Mouse (Mus musculus) lung, embryonic 16.5 days (tissue): Measurements from ENCODE around the gene Henmt1. TPM values are rescaled to one million over a fixed set of nuclear protein-coding genes. Genes with fewer than 3 reads are reported as not detected.

Experiments used
- ATAC-seq: fragments of 200-750 bp; cut with Nextera tagmentation; 2 replicates; pipeline ENCODE4 v1.8.0; 2017; ENCODE audit warnings: low read depth, mild to moderate bottlenecking, moderate library complexity
- H3K27ac ChIP-seq: fragments of 300-500 bp; sonication (generic); 2 replicates; pipeline ENCODE4 v1.5.1; 2014; ENCODE audit warnings: mild to moderate bottlenecking, control low read depth, low read length
- H3K27me3 ChIP-seq: fragments of 300-500 bp; sonication (generic); 2 replicates; pipeline ENCODE4 v1.6.1; 2014; ENCODE audit warnings: low read depth, low read length, mixed read lengths; ENCODE audit not compliant: control insufficient read depth, insufficient read depth
- H3K36me3 ChIP-seq: fragments of 300-500 bp; sonication (generic); 2 replicates; pipeline ENCODE4 v1.6.1; 2014; ENCODE audit warnings: low read length; ENCODE audit not compliant: control insufficient read depth, insufficient read depth
- H3K4me1 ChIP-seq: fragments of 300-500 bp; sonication (generic); replicated peaks from 2 replicates; pipeline ENCODE4 v1.6.1; 2014; ENCODE audit warnings: low read length, mixed read lengths; ENCODE audit not compliant: control insufficient read depth, insufficient read depth
- H3K4me2 ChIP-seq: fragments of 300-500 bp; sonication (generic); 2 replicates; pipeline ENCODE4 v1.6.1; 2014; ENCODE audit warnings: low read depth, low read length, control low read depth
- H3K4me3 ChIP-seq: fragments of 300-500 bp; sonication (generic); 2 replicates; pipeline ENCODE4 v1.5.1; 2014; ENCODE audit warnings: mild to moderate bottlenecking, low read length, control low read depth
- H3K9ac ChIP-seq: fragments of 300-500 bp; sonication (generic); 2 replicates; pipeline ENCODE4 v1.6.1; 2014; ENCODE audit warnings: low read length, control low read depth
- H3K9me3 ChIP-seq: fragments of 300-500 bp; sonication (generic); 2 replicates; pipeline ENCODE4 v1.6.1; 2016; ENCODE audit warnings: low read length; ENCODE audit not compliant: control insufficient read depth
- WGBS: fragments of 180-500 bp; shearing (Covaris S2); extraction: QIAGEN DNeasy Blood & Tissue Kit; methylation state at CpG from one replicate; pipeline ENCODE4 v1.1.7; 2014; 5-methylcytosine and 5-hydroxymethylcytosine counted together
- polyA plus RNA-seq: library from polyadenylated mRNA; unstranded; fragments of >200 nt; fragmentation: Nextera tagmentation; extraction: Ambion mirVana; gene quantifications from 2 replicates; pipeline ENCODE4 v1.2.1, GENCODE M21; 2015

Henmt1 gene
- polyA plus RNA-seq: 0.33 and 0.43 TPM in 2 replicates

DNA sequence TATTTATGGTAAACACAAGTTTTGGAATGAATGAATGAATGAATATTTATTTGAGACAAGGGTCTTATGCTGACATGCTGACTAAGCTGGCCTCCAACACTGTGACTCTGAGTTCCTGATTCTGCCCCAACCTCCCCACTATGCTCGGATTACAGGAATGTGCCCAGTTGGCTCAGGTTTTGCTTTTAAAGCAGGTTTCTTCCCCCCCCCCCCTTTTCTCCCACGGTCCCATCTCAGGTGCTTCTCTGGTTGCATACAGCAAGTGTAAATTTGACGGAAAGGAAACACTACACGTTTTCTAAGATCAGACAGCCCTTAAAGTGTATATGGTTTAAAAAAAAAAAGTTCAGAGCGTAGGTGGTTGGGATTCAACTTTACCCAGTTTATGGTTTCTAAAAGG is at the start of gene Henmt1:
Gene Henmt1 (plus strand): TSS at position 301 of the 400 bp plus-strand sequence.
- Histone ChIP-seq H3K27me3 (no peaks in the 10 kb centered on the region), H3K4me3 (peak within 1 kb of the TSS; percentile 37), H3K4me2 (peak within 1 kb of the TSS; percentile 59), H3K36me3 (no peaks in the 10 kb centered on the region), H3K9ac (no peak within 1 kb of the TSS), H3K9me3 (no peaks in the 10 kb centered on the region), H3K4me1 (no peaks in the 10 kb centered on the region), H3K27ac (no peak within 1 kb of the TSS)
- no peak for ATAC-seq
- 76% methylated on average over 5 of the region's 5 CpGs for WGBS

DNA sequence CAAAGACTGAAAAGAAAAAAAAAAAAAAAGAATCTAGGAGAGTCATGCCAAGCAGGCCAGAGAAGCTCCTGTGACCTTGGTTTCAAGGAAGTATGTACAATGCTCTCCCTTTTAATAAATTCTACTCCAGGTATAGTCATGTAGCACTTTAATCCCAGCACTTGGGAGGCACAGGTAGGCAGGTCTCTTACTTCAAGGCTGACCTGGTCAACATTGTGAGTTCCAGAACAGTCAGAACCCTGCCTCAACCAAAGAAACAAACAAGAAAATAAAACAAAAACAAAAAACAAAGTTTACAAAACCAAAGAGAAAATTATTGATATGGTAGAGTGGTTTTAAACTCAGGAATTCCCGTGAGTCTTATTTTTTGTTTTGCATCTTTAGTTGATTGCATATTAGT is 49.8 kb upstream of the Henmt1 start, which contains the start of gene Fndc7:
Gene Fndc7 (minus strand): TSS at position 101 of the 400 bp plus-strand sequence.
- no peak within 1 kb of the TSS for H3K4me3 ChIP-seq
- no peaks in the 10 kb centered on the region for H3K27me3 ChIP-seq
- H3K9ac ChIP-seq: no peak within 1 kb of the TSS
- ATAC-seq: no peak
- no peak within 1 kb of the TSS for H3K27ac ChIP-seq
- peaks cover 2% of the 10 kb centered on the region; the same call in 1 of the 2 replicates for H3K4me1 ChIP-seq
- no peaks in the 10 kb centered on the region for H3K9me3 ChIP-seq
- whole genome bisulfite sequencing: 89% methylated on average over 1 of the region's 1 CpGs
- no peaks in the 10 kb centered on the region for H3K36me3 ChIP-seq
- H3K4me2 ChIP-seq: no peak within 1 kb of the TSS

DNA sequence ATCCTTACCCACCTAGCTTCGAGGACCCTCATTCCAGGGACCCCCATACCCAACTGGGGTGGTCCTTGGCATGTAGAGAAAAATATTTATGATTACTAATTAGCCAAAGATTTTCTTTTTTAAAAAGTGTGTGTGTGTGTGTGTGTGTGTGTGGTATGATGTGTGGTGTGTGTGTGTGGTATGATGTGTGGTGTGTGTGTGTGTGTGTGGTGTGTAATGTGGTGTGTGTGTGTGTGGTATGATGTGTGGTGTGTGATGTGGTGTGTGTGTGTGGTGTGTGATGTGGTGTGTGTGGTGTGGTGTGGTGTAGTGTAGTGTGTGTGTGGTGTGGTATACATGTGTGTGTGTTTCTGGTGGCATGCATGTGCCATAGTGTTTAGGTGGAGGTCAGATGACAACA is 47.6 kb upstream of the Henmt1 start:
- peak; percentile 47; the same call in 1 of the 2 replicates for ATAC-seq
- no peak overlapping the region for H3K27ac ChIP-seq
- H3K4me3 ChIP-seq: no peak overlapping the region
- H3K27me3 ChIP-seq: no peaks in the 10 kb centered on the region
- H3K4me2 ChIP-seq: no peak overlapping the region
- 61% methylated on average over 1 of the region's 1 CpGs for WGBS
- H3K9ac ChIP-seq: no peak overlapping the region
- no peaks in the 10 kb centered on the region for H3K36me3 ChIP-seq
- H3K9me3 ChIP-seq: no peaks in the 10 kb centered on the region
- H3K4me1 ChIP-seq: no peaks in the 10 kb centered on the region; the same call in 1 of the 2 replicates

DNA sequence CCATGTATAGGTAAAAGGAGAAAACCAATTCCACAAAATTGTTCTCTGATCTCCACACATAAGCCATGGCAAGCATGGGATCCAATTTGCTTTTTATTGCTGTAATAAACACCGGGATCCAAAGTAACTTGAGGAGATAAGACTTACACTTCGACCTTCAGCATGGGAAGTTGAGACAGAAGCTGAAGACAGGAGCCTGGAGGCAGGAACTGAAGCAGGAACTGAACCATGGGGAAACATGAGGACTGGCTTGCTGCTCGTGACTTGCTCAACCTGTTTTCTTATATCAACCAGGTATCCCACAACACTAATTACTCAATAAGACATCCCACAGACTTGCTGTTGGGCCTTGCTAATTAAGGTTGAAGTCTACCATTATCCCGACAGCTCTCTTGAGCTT is 46.8 kb upstream of the Henmt1 start:
- ATAC-seq: no peak
- Histone ChIP-seq H3K36me3 (no peaks in the 10 kb centered on the region), H3K4me3 (no peak overlapping the region), H3K9me3 (no peaks in the 10 kb centered on the region), H3K4me1 (no peaks in the 10 kb centered on the region), H3K27me3 (no peaks in the 10 kb centered on the region), H3K27ac (no peak overlapping the region), H3K4me2 (no peak overlapping the region), H3K9ac (no peak overlapping the region)
- WGBS: 57% methylated on average over 4 of the region's 4 CpGs

DNA sequence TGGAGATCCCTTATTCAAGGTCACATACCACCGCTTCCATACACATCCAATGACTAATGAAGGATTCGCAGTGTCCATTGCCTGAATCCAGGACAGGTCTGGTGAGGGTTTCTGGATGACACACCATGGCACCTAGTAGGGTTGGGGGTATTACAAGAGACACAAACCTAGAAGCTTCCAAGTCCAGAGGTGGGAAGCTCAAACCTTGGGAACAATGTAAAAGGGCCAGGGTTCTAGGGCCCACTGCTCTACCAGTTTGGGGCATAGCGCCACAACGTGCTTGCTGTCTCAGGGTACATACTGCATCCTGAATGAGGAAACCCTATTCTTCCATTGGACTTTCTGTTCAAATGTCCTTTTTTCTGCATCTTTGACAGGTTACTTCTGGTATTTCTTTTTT is 41.0 kb upstream of the Henmt1 start:
- Histone ChIP-seq H3K4me1 (no peaks in the 10 kb centered on the region), H3K4me3 (no peak overlapping the region), H3K36me3 (peaks cover 9% of the 10 kb centered on the region; the same call in 1 of the 2 replicates), H3K9ac (no peak overlapping the region), H3K27ac (no peak overlapping the region), H3K4me2 (no peak overlapping the region), H3K27me3 (no peaks in the 10 kb centered on the region), H3K9me3 (no peaks in the 10 kb centered on the region)
- WGBS: 90% methylated on average over 4 of the region's 4 CpGs
- ATAC-seq: no peak

DNA sequence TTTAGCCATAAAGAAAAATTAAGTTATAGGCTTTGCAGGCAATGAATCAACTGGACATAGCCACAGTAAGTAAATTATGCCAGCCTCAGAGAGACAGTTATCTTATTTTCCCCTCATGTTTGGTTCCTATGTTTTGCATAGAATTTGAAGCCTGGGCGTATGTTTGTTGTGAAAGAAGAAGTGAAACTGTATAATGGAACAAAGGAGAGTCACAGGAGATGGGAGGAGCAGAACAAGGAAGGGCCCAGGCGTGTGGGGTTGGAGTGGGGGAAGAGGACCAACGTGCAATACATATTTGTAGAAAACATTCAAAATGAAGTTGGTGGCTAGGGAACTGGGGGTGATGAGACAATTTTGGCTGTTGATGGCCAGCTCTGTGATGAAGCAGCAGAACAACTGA is 39.5 kb upstream of the Henmt1 start:
- no peak overlapping the region for H3K9ac ChIP-seq
- H3K4me2 ChIP-seq: no peak overlapping the region
- no peaks in the 10 kb centered on the region for H3K9me3 ChIP-seq
- H3K27me3 ChIP-seq: no peaks in the 10 kb centered on the region
- H3K4me1 ChIP-seq: no peaks in the 10 kb centered on the region
- no peak overlapping the region for H3K27ac ChIP-seq
- ATAC-seq: no peak
- no peak overlapping the region for H3K4me3 ChIP-seq
- 76% methylated on average over 3 of the region's 3 CpGs for WGBS
- peaks cover 21% of the 10 kb centered on the region for H3K36me3 ChIP-seq

DNA sequence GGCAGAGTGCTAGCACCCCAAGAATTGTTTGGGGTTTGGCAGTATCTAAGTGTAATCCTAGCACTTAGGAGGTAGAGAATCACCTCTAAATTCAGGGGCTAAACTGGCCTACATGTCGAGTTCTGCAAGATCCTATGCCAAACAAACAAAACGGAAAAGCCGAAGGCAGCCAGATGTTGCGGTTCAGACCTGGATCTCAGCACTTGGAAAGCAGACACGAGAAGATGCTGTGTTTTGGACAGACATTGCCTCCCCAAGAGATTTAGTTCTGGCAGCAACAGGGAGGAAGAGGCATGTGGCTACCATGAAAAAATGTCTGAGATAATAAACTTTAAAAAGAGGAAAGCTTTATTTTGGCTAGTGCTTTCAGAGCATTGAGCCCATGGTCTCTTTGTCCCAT is 39.0 kb upstream of the Henmt1 start:
- WGBS: 72% methylated on average over 5 of the region's 5 CpGs
- Histone ChIP-seq H3K27ac (no peak overlapping the region), H3K4me1 (no peaks in the 10 kb centered on the region), H3K9me3 (no peaks in the 10 kb centered on the region), H3K4me2 (no peak overlapping the region), H3K9ac (no peak overlapping the region), H3K36me3 (peaks cover 25% of the 10 kb centered on the region), H3K27me3 (no peaks in the 10 kb centered on the region), H3K4me3 (no peak overlapping the region)
- no peak for ATAC-seq

DNA sequence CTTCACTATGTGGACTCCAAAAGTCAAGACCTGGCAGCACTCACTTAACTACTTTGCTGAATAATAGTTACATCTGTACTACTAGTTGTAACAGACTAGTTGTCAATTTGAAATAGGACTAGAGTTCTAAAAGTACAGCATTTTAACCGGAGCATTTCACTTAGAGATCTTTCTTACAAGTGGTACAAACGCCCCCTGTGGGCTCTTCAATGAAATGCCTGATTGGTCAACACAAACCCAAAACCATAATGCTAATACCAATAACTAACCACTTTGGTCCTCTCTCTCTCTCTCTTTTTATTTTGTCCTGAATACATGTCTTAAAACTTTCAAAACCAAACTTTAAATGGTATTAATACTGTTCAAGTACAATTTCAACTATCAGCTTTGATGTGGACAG is 37.6 kb upstream of the Henmt1 start:
- 52% methylated on average over 2 of the region's 2 CpGs for WGBS
- Histone ChIP-seq H3K27ac (no peak overlapping the region), H3K36me3 (peaks cover 31% of the 10 kb centered on the region), H3K4me1 (no peaks in the 10 kb centered on the region), H3K4me2 (no peak overlapping the region), H3K27me3 (no peaks in the 10 kb centered on the region), H3K9me3 (no peaks in the 10 kb centered on the region), H3K9ac (no peak overlapping the region), H3K4me3 (no peak overlapping the region)
- ATAC-seq: no peak

DNA sequence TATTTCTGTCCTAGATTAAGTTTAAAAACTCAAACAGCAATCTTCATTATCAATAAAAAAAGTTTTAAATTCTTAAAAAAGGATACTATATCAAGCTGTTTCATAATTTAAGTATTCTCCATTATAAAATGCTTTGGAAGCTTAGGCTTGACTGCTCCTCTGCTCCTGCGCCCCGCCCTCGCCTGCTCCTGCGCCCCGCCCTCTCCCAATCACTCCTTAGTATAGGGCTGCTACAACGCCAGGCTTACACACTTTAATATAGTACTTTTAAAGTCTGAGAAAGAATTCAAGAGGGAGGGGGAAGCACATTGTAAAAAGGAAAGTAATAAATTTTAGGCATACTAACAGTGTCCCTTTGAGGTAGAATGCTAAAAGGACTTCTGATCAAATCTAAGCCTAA is 36.7 kb upstream of the Henmt1 start:
- H3K9me3 ChIP-seq: no peaks in the 10 kb centered on the region

More for the DNA sequence above, 36.7 kb upstream of the Henmt1 start:
- 90% methylated on average over 6 of the region's 6 CpGs for WGBS
- Histone ChIP-seq H3K36me3 (peaks cover 34% of the 10 kb centered on the region), H3K4me3 (no peak overlapping the region), H3K4me2 (no peak overlapping the region), H3K27me3 (no peaks in the 10 kb centered on the region), H3K9ac (no peak overlapping the region), H3K4me1 (no peaks in the 10 kb centered on the region), H3K27ac (no peak overlapping the region)
- 0 out of 2 replicates have a peak, but pooled peaks have one; percentile 31 for ATAC-seq
